Mouse (Mus musculus) ES-Bruce4 (cell line): ENCODE measurements around the gene Fbxo5. TPM values are rescaled to one million over a fixed set of nuclear protein-coding genes. Genes with fewer than 3 reads are reported as not detected.

Experiments
- H3K27ac ChIP-seq: 2 replicates; pipeline ENCODE4 v1.5.1; 2012; ENCODE audit warnings: low read length, inconsistent platforms; ENCODE audit not compliant: insufficient read depth
- H3K27me3 ChIP-seq: 2 replicates; pipeline ENCODE4 v1.6.1; 2012; ENCODE audit warnings: mild to moderate bottlenecking, low read length, inconsistent platforms; ENCODE audit not compliant: control insufficient read depth, poor library complexity, insufficient read depth, severe bottlenecking
- H3K36me3 ChIP-seq: 2 replicates; pipeline ENCODE4 v1.6.1; 2012; ENCODE audit warnings: inconsistent platforms, mild to moderate bottlenecking, low read length, moderate library complexity; ENCODE audit not compliant: control insufficient read depth, poor library complexity, insufficient read depth, severe bottlenecking
- H3K4me1 ChIP-seq: one replicate; pipeline ENCODE4 v1.8.1; 2011; ENCODE audit warnings: low read length; ENCODE audit not compliant: control insufficient read depth, insufficient read depth
- H3K4me3 ChIP-seq: 2 replicates; pipeline ENCODE4 v1.5.1; 2011; ENCODE audit warnings: low read depth, mild to moderate bottlenecking, low read length
- H3K9ac ChIP-seq: 2 replicates; pipeline ENCODE4 v1.6.1; 2012; ENCODE audit warnings: low read depth, mild to moderate bottlenecking, inconsistent platforms; ENCODE audit not compliant: poor library complexity, severe bottlenecking
- H3K9me3 ChIP-seq: replicated peaks from 2 replicates; pipeline ENCODE4 v1.6.1; 2012; ENCODE audit warnings: mild to moderate bottlenecking, low read length, inconsistent platforms; ENCODE audit not compliant: control insufficient read depth, poor library complexity, insufficient read depth, severe bottlenecking
- CTCF ChIP-seq: IDR thresholded peaks from one replicate; pipeline ENCODE4 v1.8.1; 2011; ENCODE audit warnings: low read depth, low read length
- EP300 ChIP-seq: IDR thresholded peaks from 2 replicates; pipeline ENCODE4 v1.6.1; 2011; ENCODE audit warnings: low read depth, low read length; ENCODE audit not compliant: insufficient read depth
- POLR2A ChIP-seq: IDR thresholded peaks from one replicate; pipeline ENCODE4 v1.8.1; 2011; ENCODE audit warnings: low read length; ENCODE audit not compliant: insufficient read depth
- polyA plus RNA-seq: library from polyadenylated mRNA; stranded (reverse); fragments of >200 nt; gene quantifications from 2 replicates; pipeline ENCODE4 v1.2.4, GENCODE M21; 2011; ENCODE audit warnings: low read depth; ENCODE audit not compliant: missing spikeins, insufficient read depth, insufficient read length

The Fbxo5 gene
- polyA plus RNA-seq, 1 experiment, result 90.1 TPM

DNA sequence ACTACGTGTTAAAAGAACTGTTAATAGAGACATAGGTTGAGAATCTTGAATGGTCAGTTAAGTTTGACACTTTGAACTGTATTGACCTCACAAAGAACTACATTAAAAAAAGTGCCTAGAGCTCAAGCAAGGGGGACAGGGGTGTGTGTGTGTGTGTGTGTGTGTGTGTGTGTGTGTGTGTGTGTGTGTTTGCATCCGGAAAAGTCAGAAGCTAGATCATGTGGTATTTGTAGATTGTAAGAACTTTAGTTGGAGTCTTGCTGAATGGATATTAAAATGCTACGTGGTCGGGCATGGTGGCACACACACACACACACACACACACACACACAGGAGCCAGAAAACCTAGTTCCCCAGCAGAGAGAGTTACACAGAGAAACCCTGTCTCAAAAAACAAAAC, 1.6 kb upstream of the Fbxo5 start:
- Histone ChIP-seq H3K9ac (no peak overlapping the region), H3K27ac (no peak overlapping the region), H3K36me3 (peaks cover 17% of the 10 kb centered on the region), H3K27me3 (no peaks in the 10 kb centered on the region), H3K4me3 (no peak overlapping the region), H3K4me1 (no peaks in the 10 kb centered on the region), H3K9me3 (no peaks in the 10 kb centered on the region)
- no peak for TF ChIP-seq CTCF
- TF ChIP-seq POLR2A, result no peak
- no peak for TF ChIP-seq EP300

- Histone ChIP-seq H3K4me1 (no peaks in the 10 kb centered on the region), H3K27me3 (no peaks in the 10 kb centered on the region), H3K27ac (peak overlapping the region; percentile 78), H3K9me3 (no peaks in the 10 kb centered on the region), H3K36me3 (peaks cover 23% of the 10 kb centered on the region), H3K9ac (peak overlapping the region; percentile 71), H3K4me3 (peak overlapping the region; percentile 56)
- no peak for TF ChIP-seq CTCF
- no peak for TF ChIP-seq POLR2A
- no peak for TF ChIP-seq EP300
These were observed 1.0 kb upstream of the Fbxo5 start for GRCm38 (mm10) chr10:5806416-5806815.

GRCm38 (mm10) chr10:5805731-5806307, 419 bp upstream of the Fbxo5 start:
- no peaks in the 10 kb centered on the region for H3K27me3 ChIP-seq
- H3K9me3 ChIP-seq, result no peaks in the 10 kb centered on the region
- peak overlapping the region; percentile 78 for H3K27ac ChIP-seq
- peak overlapping the region; percentile 82 for H3K9ac ChIP-seq
- peak; percentile 57 for TF ChIP-seq POLR2A
- no peak for TF ChIP-seq CTCF
- TF ChIP-seq EP300, result peak; percentile 83
- peak overlapping the region; percentile 78 for H3K4me3 ChIP-seq
- H3K4me1 ChIP-seq, result no peaks in the 10 kb centered on the region
- H3K36me3 ChIP-seq, result peaks cover 29% of the 10 kb centered on the region

- no peak for TF ChIP-seq CTCF
- TF ChIP-seq POLR2A, result no peak
- no peak for TF ChIP-seq EP300
- H3K9ac ChIP-seq, result peak overlapping the region; percentile 82
- peak overlapping the region; percentile 32 for H3K27ac ChIP-seq
- peak overlapping the region; percentile 97 for H3K4me3 ChIP-seq
- 0 out of 2 replicates have a peak, but pooled peaks cover 3% of the 10 kb centered on the region for H3K9me3 ChIP-seq
- no peaks in the 10 kb centered on the region for H3K4me1 ChIP-seq
- H3K27me3 ChIP-seq, result no peaks in the 10 kb centered on the region
- peaks cover 40% of the 10 kb centered on the region for H3K36me3 ChIP-seq
These were observed 676 bp downstream of the Fbxo5 start for GRCm38 (mm10) chr10:5804691-5805156.

- Histone ChIP-seq H3K4me1 (no peaks in the 10 kb centered on the region), H3K4me3 (peak overlapping the region; percentile 92), H3K27ac (0 out of 2 replicates have a peak overlapping the region, but pooled peaks have one; percentile 32), H3K36me3 (peaks cover 47% of the 10 kb centered on the region), H3K9me3 (0 out of 2 replicates have a peak, but pooled peaks cover 3% of the 10 kb centered on the region), H3K9ac (peak overlapping the region; percentile 82), H3K27me3 (no peaks in the 10 kb centered on the region)
- TF ChIP-seq CTCF (no peak), EP300 (no peak), POLR2A (no peak)
These were observed 1.7 kb downstream of the Fbxo5 start for GRCm38 (mm10) chr10:5803739-5804138.

- H3K27me3 ChIP-seq, result no peaks in the 10 kb centered on the region
- no peak overlapping the region for H3K27ac ChIP-seq
- H3K4me3 ChIP-seq, result peak overlapping the region; percentile 77
- H3K9me3 ChIP-seq, result 0 out of 2 replicates have a peak, but pooled peaks cover 3% of the 10 kb centered on the region
- no peaks in the 10 kb centered on the region for H3K4me1 ChIP-seq
- peaks cover 50% of the 10 kb centered on the region for H3K36me3 ChIP-seq
- H3K9ac ChIP-seq, result peak overlapping the region; percentile 82
- TF ChIP-seq EP300 (no peak), POLR2A (no peak), CTCF (no peak)
These were observed 2.5 kb downstream of the Fbxo5 start for GRCm38 (mm10) chr10:5802866-5803265.
